26 mouse cellular contexts compared by ENCODE assay signal in the genomic region with DNA sequence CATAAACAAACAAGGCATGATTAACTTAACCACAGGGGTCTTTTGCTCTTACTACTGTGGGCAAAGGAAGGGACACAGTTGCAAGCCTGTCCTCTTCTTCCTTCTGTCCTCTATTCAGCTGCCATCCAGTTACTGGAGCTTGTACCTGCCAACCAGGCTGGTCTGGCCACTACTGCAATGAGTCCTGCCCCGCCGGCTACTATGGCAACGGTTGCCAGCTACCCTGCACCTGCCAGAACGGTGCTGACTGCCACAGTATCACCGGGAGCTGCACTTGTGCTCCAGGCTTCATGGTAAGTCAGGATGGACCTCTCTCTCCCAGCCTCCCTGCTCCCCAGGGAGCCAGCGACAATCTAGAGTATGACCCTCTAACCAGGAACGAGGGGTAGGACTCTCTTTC.
A peak's percentile ranks its signal among the peaks of the same experiment; 100 is the strongest.
DNase-seq lines count a peak whose midpoint lies in the region; ATAC-seq lines count a peak whose summit lies in the region.
"Had no signal": no experiment of that assay in that cellular context is flagged by ENCODE, and none has a peak within 500 bp of the region (broad histone marks: within the 10 kb centered on the region; RNA-seq: fewer than 3 reads in every experiment).

No protein-coding gene starts in this region.

- peak overlapping the region; percentile 23; the same call in 1 of the 2 replicates for H3K27ac ChIP-seq in hindbrain, embryonic 13.5 days
- H3K27ac ChIP-seq in hindbrain, embryonic 12.5 days = no peak overlapping the region
- H3K27ac ChIP-seq in midbrain, embryonic 13.5 days = no peak overlapping the region
- H3K27ac ChIP-seq in midbrain, embryonic 14.5 days (replicated peaks; ENCODE audit: low read depth, low read length) = no peak overlapping the region
- H3K27ac ChIP-seq in heart, embryonic 10.5 days = no peak overlapping the region
- H3K27ac ChIP-seq: embryonic facial prominence, embryonic 13.5 days; forebrain, embryonic 12.5 days; heart, embryonic 13.5 days; limb, embryonic 12.5 days; neural tube, embryonic 12.5 days had no signal

- H3K36me3 ChIP-seq in hindbrain, embryonic 13.5 days = no peaks in the 10 kb centered on the region
- no peaks in the 10 kb centered on the region for H3K36me3 ChIP-seq in hindbrain, embryonic 12.5 days
- H3K36me3 ChIP-seq in midbrain, embryonic 13.5 days = no peaks in the 10 kb centered on the region
- no peaks in the 10 kb centered on the region for H3K36me3 ChIP-seq in midbrain, embryonic 14.5 days (ENCODE audit: control insufficient read depth, insufficient read depth, low read length)
- H3K36me3 ChIP-seq in heart, embryonic 10.5 days = no peaks in the 10 kb centered on the region
- H3K36me3 ChIP-seq: embryonic facial prominence, embryonic 13.5 days; forebrain, embryonic 12.5 days; heart, embryonic 13.5 days; limb, embryonic 12.5 days; neural tube, embryonic 12.5 days had no signal

- WGBS in hindbrain, embryonic 13.5 days = 68% methylated on average over 7 of the region's 7 CpGs
- WGBS in hindbrain, embryonic 12.5 days = 70% methylated on average over 7 of the region's 7 CpGs
- WGBS in midbrain, embryonic 13.5 days = 70% methylated on average over 7 of the region's 7 CpGs
- WGBS in midbrain, embryonic 14.5 days = 72% methylated on average over 7 of the region's 7 CpGs
- WGBS in heart, embryonic 10.5 days = 75% methylated on average over 7 of the region's 7 CpGs

- DNase-seq in midbrain, embryonic 14.5 days = no peak
- peak; percentile 42 for DNase-seq in cerebellum, adult 8-10 months
- DNase-seq in cerebellum, postnatal 36 days = peak; percentile 45 to 67
- DNase-seq in heart, embryonic 10.5 days (ENCODE audit: low spot score) = no peak
- no peak for DNase-seq in right cerebral cortex, postnatal 36 days (ENCODE audit: low spot score in 2 of 2)
- DNase-seq: adrenal gland, postnatal 10 days; embryo, embryonic 11 days; gastrocnemius, postnatal 25 days; heart, adult 18-20 months; heart, postnatal 14 days; kidney, adult 11 months; kidney, postnatal 14 days; layer of hippocampus, postnatal 36 days; lung, adult 2 months; lung, postnatal 14 days had no signal

- no peak overlapping the region for H3K4me2 ChIP-seq in hindbrain, embryonic 13.5 days
- H3K4me2 ChIP-seq in hindbrain, embryonic 12.5 days (replicated peaks) = no peak overlapping the region
- H3K4me2 ChIP-seq in midbrain, embryonic 13.5 days (replicated peaks) = no peak overlapping the region
- no peak overlapping the region for H3K4me2 ChIP-seq in midbrain, embryonic 14.5 days (ENCODE audit: low read length)
- H3K4me2 ChIP-seq: embryonic facial prominence, embryonic 13.5 days; forebrain, embryonic 12.5 days; heart, embryonic 13.5 days; limb, embryonic 12.5 days; liver, embryonic 11.5 days; midbrain, embryonic 11.5 days; neural tube, embryonic 12.5 days had no signal

- peaks cover 52% of the 10 kb centered on the region for H3K4me1 ChIP-seq in hindbrain, embryonic 13.5 days (replicated peaks)
- H3K4me1 ChIP-seq in hindbrain, embryonic 12.5 days = peaks cover 30% of the 10 kb centered on the region
- H3K4me1 ChIP-seq in midbrain, embryonic 13.5 days (replicated peaks) = peaks cover 32% of the 10 kb centered on the region
- peaks cover 22% of the 10 kb centered on the region for H3K4me1 ChIP-seq in midbrain, embryonic 14.5 days (ENCODE audit: control insufficient read depth, insufficient read depth, low read length)
- H3K4me1 ChIP-seq in heart, embryonic 10.5 days = peaks cover 6% of the 10 kb centered on the region
- H3K4me1 ChIP-seq: embryonic facial prominence, embryonic 13.5 days; heart, embryonic 13.5 days had no signal

- H3K27me3 ChIP-seq in hindbrain, embryonic 13.5 days = no peaks in the 10 kb centered on the region
- H3K27me3 ChIP-seq in hindbrain, embryonic 12.5 days = no peaks in the 10 kb centered on the region
- no peaks in the 10 kb centered on the region for H3K27me3 ChIP-seq in midbrain, embryonic 13.5 days
- no peaks in the 10 kb centered on the region for H3K27me3 ChIP-seq in midbrain, embryonic 14.5 days (ENCODE audit: control insufficient read depth, insufficient read depth, low read length)
- H3K27me3 ChIP-seq in heart, embryonic 10.5 days (ENCODE audit: insufficient read depth, poor library complexity, severe bottlenecking) = no peaks in the 10 kb centered on the region; the same call in 1 of the 2 replicates
- H3K27me3 ChIP-seq: embryonic facial prominence, embryonic 13.5 days; limb, embryonic 12.5 days; neural tube, embryonic 12.5 days had no signal

- H3K4me3 ChIP-seq in hindbrain, embryonic 13.5 days = no peak overlapping the region
- H3K4me3 ChIP-seq in hindbrain, embryonic 12.5 days = no peak overlapping the region
- H3K4me3 ChIP-seq in midbrain, embryonic 13.5 days (replicated peaks) = no peak overlapping the region
- no peak overlapping the region for H3K4me3 ChIP-seq in midbrain, embryonic 14.5 days (replicated peaks; ENCODE audit: low read depth, low read length)
- no peak overlapping the region for H3K4me3 ChIP-seq in heart, embryonic 10.5 days
- H3K4me3 ChIP-seq: embryonic facial prominence, embryonic 13.5 days; erythroblast, embryonic 14.5 days; forebrain, embryonic 12.5 days; heart, embryonic 13.5 days; limb, embryonic 12.5 days; neural tube, embryonic 12.5 days had no signal

- ATAC-seq in hindbrain, embryonic 13.5 days (ENCODE audit: low FRiP score) = no peak
- no peak for ATAC-seq in hindbrain, embryonic 12.5 days (ENCODE audit: low FRiP score)
- no peak for ATAC-seq in midbrain, embryonic 13.5 days
- ATAC-seq in midbrain, embryonic 14.5 days (ENCODE audit: low FRiP score, low TSS enrichment) = no peak

- no peak overlapping the region for H3K9ac ChIP-seq in hindbrain, embryonic 13.5 days
- no peak overlapping the region for H3K9ac ChIP-seq in hindbrain, embryonic 12.5 days
- 0 out of 2 replicates have a peak overlapping the region, but pooled peaks have one; percentile 4 for H3K9ac ChIP-seq in midbrain, embryonic 13.5 days (replicated peaks)
- no peak overlapping the region for H3K9ac ChIP-seq in midbrain, embryonic 14.5 days (replicated peaks; ENCODE audit: low read length)
- H3K9ac ChIP-seq: embryonic facial prominence, embryonic 13.5 days; forebrain, embryonic 12.5 days; heart, embryonic 13.5 days; limb, embryonic 12.5 days; neural tube, embryonic 12.5 days had no signal

- H3K9me3 ChIP-seq in hindbrain, embryonic 13.5 days = no peaks in the 10 kb centered on the region
- no peaks in the 10 kb centered on the region for H3K9me3 ChIP-seq in hindbrain, embryonic 12.5 days (replicated peaks)
- H3K9me3 ChIP-seq in midbrain, embryonic 13.5 days = no peaks in the 10 kb centered on the region
- no peaks in the 10 kb centered on the region for H3K9me3 ChIP-seq in midbrain, embryonic 14.5 days (ENCODE audit: control insufficient read depth, low read length)
- H3K9me3 ChIP-seq in heart, embryonic 10.5 days = no peaks in the 10 kb centered on the region
- H3K9me3 ChIP-seq: embryonic facial prominence, embryonic 13.5 days; forebrain, embryonic 12.5 days; heart, embryonic 13.5 days; limb, embryonic 12.5 days; neural tube, embryonic 12.5 days had no signal

Comparison
In these comparisons a context has a peak if more than half of its experiments do, and no peak if none do; other contexts are left out.
1. DNase-seq: peak in cerebellum, adult 8-10 months (single experiment) and cerebellum, postnatal 36 days (2 of 2); none in midbrain, embryonic 14.5 days (single experiment), heart, embryonic 10.5 days (single experiment) and right cerebral cortex, postnatal 36 days (0 of 2).